Mouse (Mus musculus) spleen, adult 10 weeks (tissue): Measurements from ENCODE around the gene Olfr198. TPM values are rescaled to one million over a fixed set of nuclear protein-coding genes. Genes with fewer than 3 reads are reported as not detected.

Experiments
- polyA plus RNA-seq: library from polyadenylated mRNA; stranded (reverse); fragments of 350-450 nt; fragmentation: Illumina TruSeq; extraction: RNeasy Lipid Tissue Mini Kit (QIAGEN cat#74804); gene quantifications from one replicate; pipeline ENCODE4 v1.2.3, GENCODE M21; 2015; ENCODE audit warnings: low replicate concordance; ENCODE audit not compliant: insufficient read depth

Gene Olfr198
- not detected for polyA plus RNA-seq

GRCm38 (mm10) chr16:59203433-59203832 is at the start of gene Olfr198:
Gene Olfr198 (minus strand): TSS chr16:59203533.

GRCm38 (mm10) chr16:59219667-59220066 is 16.3 kb upstream of the Olfr198 start, which contains the start of gene Olfr199:
Gene Olfr199 (minus strand): TSS chr16:59219767.

GRCm38 (mm10) chr16:59170354-59170753 is 33.0 kb downstream of the Olfr198 start, which contains the start of gene Olfr196:
Gene Olfr196 (minus strand): TSS chr16:59170454.

Other genes with a start within 250 kb of the Olfr198 start
- not detected for gene Olfr183, start 208.2 kb downstream of the Olfr198 start, polyA plus RNA-seq
- gene Olfr186, start 173.2 kb downstream of the Olfr198 start, polyA plus RNA-seq = not detected
- gene Olfr187, start 163.8 kb downstream of the Olfr198 start, polyA plus RNA-seq = not detected
- not detected for gene Olfr190, start 125.5 kb downstream of the Olfr198 start, polyA plus RNA-seq
- not detected for gene Olfr191, start 113.7 kb downstream of the Olfr198 start, polyA plus RNA-seq
- not detected for gene Olfr193, start 91.7 kb downstream of the Olfr198 start, polyA plus RNA-seq
- not detected for gene Olfr194, start 82.5 kb downstream of the Olfr198 start, polyA plus RNA-seq
- not detected for gene Olfr195, start 56.5 kb downstream of the Olfr198 start, polyA plus RNA-seq
- not detected for gene Olfr196, start 33.1 kb downstream of the Olfr198 start, polyA plus RNA-seq
- not detected for gene Olfr199, start 16.2 kb upstream of the Olfr198 start, polyA plus RNA-seq
- not detected for gene Olfr201, start 69.1 kb upstream of the Olfr198 start, polyA plus RNA-seq
- gene Olfr202, start 83.3 kb upstream of the Olfr198 start, polyA plus RNA-seq = not detected
- not detected for gene Olfr203, start 95.3 kb upstream of the Olfr198 start, polyA plus RNA-seq
- not detected for gene Olfr204, start 114.7 kb upstream of the Olfr198 start, polyA plus RNA-seq
- gene Olfr205, start 127.6 kb upstream of the Olfr198 start, polyA plus RNA-seq = not detected
- not detected for gene Olfr206, start 145.7 kb upstream of the Olfr198 start, polyA plus RNA-seq
- not detected for gene Olfr209, start 160.5 kb upstream of the Olfr198 start, polyA plus RNA-seq
- not detected for gene Gabrr3, start 203.8 kb upstream of the Olfr198 start, polyA plus RNA-seq